Mouse (Mus musculus) limb, embryonic 12.5 days (tissue): ENCODE results near the gene Nrxn2. TPM values are rescaled to one million over a fixed set of nuclear protein-coding genes. Genes with fewer than 3 reads are reported as not detected.

Source experiments
- ATAC-seq: fragments of 200-750 bp; cut with Nextera tagmentation; 2 replicates; pipeline ENCODE4 v1.8.0; 2017; ENCODE audit warnings: low read depth, moderate TSS enrichment; ENCODE audit not compliant: insufficient number of reproducible peaks, insufficient read depth, low FRiP score, low TSS enrichment
- H3K27ac ChIP-seq: fragments of 300-500 bp; sonication (generic); 2 replicates; pipeline ENCODE4 v1.5.1; 2016; ENCODE audit warnings: mild to moderate bottlenecking, moderate library complexity
- H3K27me3 ChIP-seq: fragments of 300-500 bp; sonication (generic); 2 replicates; pipeline ENCODE4 v1.6.1; 2016; ENCODE audit warnings: mild to moderate bottlenecking, moderate library complexity
- H3K36me3 ChIP-seq: fragments of 300-500 bp; sonication (generic); 2 replicates; pipeline ENCODE4 v1.6.1; 2016; ENCODE audit warnings: mild to moderate bottlenecking, moderate library complexity
- H3K4me1 ChIP-seq: fragments of 300-500 bp; sonication (generic); replicated peaks from 2 replicates; pipeline ENCODE4 v1.6.1; 2016
- H3K4me2 ChIP-seq: fragments of 300-500 bp; sonication (generic); 2 replicates; pipeline ENCODE4 v1.6.1; 2016; ENCODE audit warnings: mild to moderate bottlenecking, moderate library complexity
- H3K4me3 ChIP-seq: fragments of 300-500 bp; sonication (generic); replicated peaks from 2 replicates; pipeline ENCODE4 v1.5.1; 2016; ENCODE audit warnings: mild to moderate bottlenecking
- H3K9ac ChIP-seq: fragments of 300-500 bp; sonication (generic); replicated peaks from 2 replicates; pipeline ENCODE4 v1.6.1; 2016; ENCODE audit warnings: mild to moderate bottlenecking, moderate library complexity
- H3K9me3 ChIP-seq: fragments of 300-500 bp; sonication (generic); 2 replicates; pipeline ENCODE4 v1.6.1; 2016; ENCODE audit warnings: mild to moderate bottlenecking, moderate library complexity
- WGBS: fragments of 180-500 bp; shearing (Covaris S2); methylation state at CpG from one replicate; pipeline ENCODE4 v1.1.7; 2016; 5-methylcytosine and 5-hydroxymethylcytosine counted together
- polyA plus RNA-seq: library from polyadenylated mRNA; unstranded; fragments of >200 nt; fragmentation: Nextera tagmentation; extraction: Ambion mirVana; gene quantifications from 2 replicates; pipeline ENCODE4 v1.2.1, GENCODE M21; 2016

Gene Nrxn2
- polyA plus RNA-seq: 1.8 and 2.4 TPM in 2 replicates

- WGBS: under 1% methylated on average over 46 of the region's 46 CpGs
- Histone ChIP-seq H3K27me3 (peaks cover 95% of the 10 kb centered on the region), H3K9ac (peak within 1 kb of the TSS; percentile 55), H3K4me1 (peaks cover 39% of the 10 kb centered on the region), H3K4me2 (peak within 1 kb of the TSS; percentile 94), H3K36me3 (no peaks in the 10 kb centered on the region), H3K27ac (no peak within 1 kb of the TSS), H3K4me3 (peak within 1 kb of the TSS; percentile 57), H3K9me3 (no peaks in the 10 kb centered on the region)
- ATAC-seq: peak; percentile 88
Observed at GRCm38 (mm10) chr19:6418233-6418879, at the start of gene Nrxn2. Gene Nrxn2 (plus strand): TSS chr19:6418731.

- Histone ChIP-seq H3K27me3 (no peaks in the 10 kb centered on the region), H3K27ac (no peak overlapping the region), H3K9ac (no peak overlapping the region), H3K4me2 (no peak overlapping the region), H3K36me3 (peaks cover 99% of the 10 kb centered on the region), H3K9me3 (no peaks in the 10 kb centered on the region), H3K4me3 (no peak overlapping the region), H3K4me1 (peaks cover 17% of the 10 kb centered on the region)
- WGBS: 94% methylated on average over 2 of the region's 2 CpGs
- no peak for ATAC-seq
Observed at GRCm38 (mm10) chr19:6370175-6370574, 48.4 kb upstream of the Nrxn2 start.

- H3K27me3 ChIP-seq: no peaks in the 10 kb centered on the region
- H3K9me3 ChIP-seq: no peaks in the 10 kb centered on the region
- no peak overlapping the region for H3K4me3 ChIP-seq
- H3K36me3 ChIP-seq: peaks cover 99% of the 10 kb centered on the region
- H3K27ac ChIP-seq: no peak overlapping the region
- WGBS: 89% methylated on average over 3 of the region's 3 CpGs
- ATAC-seq: no peak
- H3K4me2 ChIP-seq: no peak overlapping the region
- H3K9ac ChIP-seq: no peak overlapping the region
- peaks cover under 1% of the 10 kb centered on the region; the same call in 1 of the 2 replicates for H3K4me1 ChIP-seq
Observed at GRCm38 (mm10) chr19:6372433-6372832, 46.1 kb upstream of the Nrxn2 start.

GRCm38 (mm10) chr19:6373539-6374400 is 44.8 kb upstream of the Nrxn2 start:
- Histone ChIP-seq H3K36me3 (peaks cover 99% of the 10 kb centered on the region), H3K27me3 (no peaks in the 10 kb centered on the region), H3K4me2 (no peak overlapping the region), H3K27ac (no peak overlapping the region), H3K9me3 (no peaks in the 10 kb centered on the region), H3K4me3 (no peak overlapping the region), H3K4me1 (no peaks in the 10 kb centered on the region), H3K9ac (no peak overlapping the region)
- 74% methylated on average over 12 of the region's 12 CpGs for WGBS
- no peak for ATAC-seq

GRCm38 (mm10) chr19:6374571-6374970 is 44.0 kb upstream of the Nrxn2 start:
- Histone ChIP-seq H3K4me3 (no peak overlapping the region), H3K27ac (no peak overlapping the region), H3K9ac (no peak overlapping the region), H3K4me1 (no peaks in the 10 kb centered on the region), H3K27me3 (no peaks in the 10 kb centered on the region), H3K36me3 (peaks cover 100% of the 10 kb centered on the region), H3K9me3 (no peaks in the 10 kb centered on the region), H3K4me2 (no peak overlapping the region; the same call in 1 of the 2 replicates)
- WGBS: over 99% methylated on average over 10 of the region's 10 CpGs
- ATAC-seq: no peak

GRCm38 (mm10) chr19:6375423-6376254 is 42.9 kb upstream of the Nrxn2 start:
- WGBS: 94% methylated on average over 42 of the region's 42 CpGs
- ATAC-seq: peak; percentile 34
- no peak overlapping the region for H3K4me3 ChIP-seq
- H3K4me2 ChIP-seq: no peak overlapping the region
- peaks cover 89% of the 10 kb centered on the region for H3K36me3 ChIP-seq
- no peaks in the 10 kb centered on the region for H3K9me3 ChIP-seq
- H3K9ac ChIP-seq: no peak overlapping the region
- no peaks in the 10 kb centered on the region for H3K4me1 ChIP-seq
- H3K27ac ChIP-seq: no peak overlapping the region
- H3K27me3 ChIP-seq: no peaks in the 10 kb centered on the region

GRCm38 (mm10) chr19:6376255-6376564 is 42.3 kb upstream of the Nrxn2 start:
- Histone ChIP-seq H3K27ac (no peak overlapping the region), H3K36me3 (peaks cover 83% of the 10 kb centered on the region), H3K4me2 (no peak overlapping the region), H3K9me3 (no peaks in the 10 kb centered on the region), H3K27me3 (no peaks in the 10 kb centered on the region), H3K4me3 (no peak overlapping the region), H3K9ac (no peak overlapping the region), H3K4me1 (no peaks in the 10 kb centered on the region)
- ATAC-seq: no peak
- 73% methylated on average over 14 of the region's 14 CpGs for WGBS

- H3K9ac ChIP-seq: no peak overlapping the region
- peaks cover 79% of the 10 kb centered on the region for H3K36me3 ChIP-seq
- H3K27ac ChIP-seq: no peak overlapping the region
- no peak overlapping the region for H3K4me2 ChIP-seq
- no peak overlapping the region for H3K4me3 ChIP-seq
- no peaks in the 10 kb centered on the region for H3K27me3 ChIP-seq
- no peaks in the 10 kb centered on the region for H3K4me1 ChIP-seq
- WGBS: 91% methylated on average over 2 of the region's 2 CpGs
- H3K9me3 ChIP-seq: no peaks in the 10 kb centered on the region
- ATAC-seq: no peak
Observed at GRCm38 (mm10) chr19:6376643-6377042, 41.9 kb upstream of the Nrxn2 start.

GRCm38 (mm10) chr19:6377327-6378040 is 41.0 kb upstream of the Nrxn2 start:
- 84% methylated on average over 11 of the region's 11 CpGs for WGBS
- no peak overlapping the region for H3K4me3 ChIP-seq
- ATAC-seq: no peak

GRCm38 (mm10) chr19:6380411-6381166 is 37.9 kb upstream of the Nrxn2 start:
- Histone ChIP-seq H3K4me1 (peaks cover 17% of the 10 kb centered on the region), H3K27ac (no peak overlapping the region), H3K4me2 (no peak overlapping the region), H3K36me3 (peaks cover 40% of the 10 kb centered on the region), H3K4me3 (no peak overlapping the region), H3K9ac (no peak overlapping the region), H3K27me3 (no peaks in the 10 kb centered on the region), H3K9me3 (no peaks in the 10 kb centered on the region)
- ATAC-seq: no peak
- 86% methylated on average over 9 of the region's 9 CpGs for WGBS

More at GRCm38 (mm10) chr19:6377327-6378040, 41.0 kb upstream of the Nrxn2 start:
- Histone ChIP-seq H3K27ac (no peak overlapping the region), H3K9ac (no peak overlapping the region), H3K4me2 (no peak overlapping the region), H3K36me3 (peaks cover 71% of the 10 kb centered on the region), H3K27me3 (no peaks in the 10 kb centered on the region), H3K4me1 (no peaks in the 10 kb centered on the region), H3K9me3 (no peaks in the 10 kb centered on the region)
